ENCODE assay signal across 27 mouse cellular contexts in the genomic region with DNA sequence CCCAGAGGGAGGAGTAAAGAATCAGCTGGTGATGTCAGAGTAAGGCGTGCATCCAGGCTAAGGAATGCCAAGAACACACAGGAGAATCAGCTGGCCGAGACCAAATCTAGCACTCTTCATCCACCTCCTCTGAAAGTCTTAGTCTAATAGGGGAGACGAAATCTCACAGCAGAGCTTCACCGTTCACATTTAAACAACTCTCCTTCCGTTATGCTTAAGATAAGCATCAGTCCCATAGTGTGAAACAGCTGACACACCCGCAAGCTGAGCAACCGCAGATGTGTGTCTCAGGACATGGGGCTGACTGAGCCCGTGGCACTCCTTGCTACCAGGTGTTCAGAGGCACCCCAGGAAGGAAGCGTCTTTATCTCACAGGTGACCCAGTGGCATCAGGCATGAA. TPM values are rescaled to one million over a fixed set of nuclear protein-coding genes. Genes with fewer than 3 reads are reported as not detected.
DNase-seq lines count a peak whose midpoint lies in the region; ATAC-seq and TF ChIP-seq lines count a peak whose summit lies in the region.
"Had no signal": no experiment of that assay in that cellular context is flagged by ENCODE, and none has a peak within 500 bp of the region (broad histone marks: within the 10 kb centered on the region; RNA-seq: fewer than 3 reads in every experiment).

No protein-coding gene starts in this region.

- no peaks in the 10 kb centered on the region for H3K36me3 ChIP-seq in stomach, postnatal 0 days (ENCODE audit: control insufficient read depth, insufficient read depth, low read length)
- H3K36me3 ChIP-seq: heart, embryonic 13.5 days had no signal

- peak; percentile 75 for DNase-seq in heart, adult 11 months
- no peak for DNase-seq in heart, adult 9 months (ENCODE audit: low spot score in 2 of 2)
- peak; percentile 71 for DNase-seq in CD4-positive, CD25-positive, alpha-beta regulatory T cell, adult 2 months (ENCODE audit: low read depth, low spot score)
- peak; percentile 52 for DNase-seq in ZHBTc4 (ENCODE audit: low read depth, low spot score)
- peak; percentile 87 for DNase-seq in thymus, postnatal 0 days (ENCODE audit: low spot score)
- no peak for DNase-seq in kidney, adult 18-20 months
- no peak for DNase-seq in right cerebral cortex, postnatal 36 days (ENCODE audit: low spot score in 2 of 2)
- DNase-seq in stomach, postnatal 0 days (ENCODE audit: low spot score): no peak
- DNase-seq: adrenal gland, postnatal 14 days; cerebellum, adult 18-20 months; gastrocnemius, postnatal 14 days; kidney, postnatal 14 days; lung, embryonic 14.5 days; spleen, adult 18-20 months had no signal

- no peak for TF ChIP-seq EP300 in stomach, postnatal 0 days (optimal IDR thresholded peaks at IDR 0.05)

- 59% methylated on average over 9 of the region's 9 CpGs for WGBS in stomach, postnatal 0 days

- H3K9me3 ChIP-seq in stomach, postnatal 0 days (ENCODE audit: control insufficient read depth, low read length): no peaks in the 10 kb centered on the region
- H3K9me3 ChIP-seq: limb, embryonic 10.5 days; neural tube, embryonic 15.5 days had no signal

- H3K4me3 ChIP-seq in stomach, postnatal 0 days (ENCODE audit: low read depth, low read length): no peak overlapping the region
- H3K4me3 ChIP-seq: heart, embryonic 13.5 days; left cerebral cortex, adult 2 months; limb, embryonic 10.5 days; midbrain, embryonic 12.5 days; neural tube, embryonic 15.5 days had no signal

- no peak for TF ChIP-seq CTCF in stomach, postnatal 0 days (IDR thresholded peaks at IDR 0.05; ENCODE audit: low read depth)

- H3K4me2 ChIP-seq in stomach, postnatal 0 days (replicated peaks; ENCODE audit: low read depth): no peak overlapping the region
- H3K4me2 ChIP-seq: heart, embryonic 13.5 days; hindbrain, embryonic 14.5 days; liver, embryonic 11.5 days; lung, embryonic 14.5 days; midbrain, embryonic 12.5 days; neural tube, embryonic 15.5 days had no signal

- no peaks in the 10 kb centered on the region for H3K4me1 ChIP-seq in stomach, postnatal 0 days (replicated peaks; ENCODE audit: control insufficient read depth, insufficient read depth)
- H3K4me1 ChIP-seq: neural tube, embryonic 15.5 days had no signal

- no peaks in the 10 kb centered on the region for H3K27me3 ChIP-seq in stomach, postnatal 0 days (ENCODE audit: control insufficient read depth, insufficient read depth, low read length)
- H3K27me3 ChIP-seq: heart, embryonic 13.5 days; midbrain, embryonic 12.5 days; neural tube, embryonic 15.5 days had no signal

- H3K9ac ChIP-seq in stomach, postnatal 0 days (ENCODE audit: low read length): no peak overlapping the region
- H3K9ac ChIP-seq: heart, embryonic 13.5 days; hindbrain, embryonic 14.5 days; lung, embryonic 14.5 days; midbrain, embryonic 12.5 days; neural tube, embryonic 15.5 days had no signal

- H3K27ac ChIP-seq in stomach, postnatal 0 days (replicated peaks): no peak overlapping the region
- H3K27ac ChIP-seq: heart, embryonic 13.5 days; hindbrain, embryonic 14.5 days; left cerebral cortex, adult 2 months; limb, embryonic 10.5 days; macrophage; midbrain, embryonic 12.5 days; neural tube, embryonic 15.5 days had no signal

- ATAC-seq in stomach, postnatal 0 days (ENCODE audit: low FRiP score, low TSS enrichment): no peak
- ATAC-seq: forebrain, embryonic 16.5 days; intestine, postnatal 0 days had no signal

RNA-seq across cellular contexts. Expression of gene Chst10, which starts 14.2 kb away (rescaled TPM):
- 24.0 and 25.5 TPM in 2 replicates for polyA plus RNA-seq in thymus, postnatal 0 days (2015; fragmentation: Nextera tagmentation; extraction: Ambion mirVana)
- 1.3 and 1.8 TPM in 2 replicates for polyA plus RNA-seq in stomach, postnatal 0 days (2015; fragmentation: Nextera tagmentation; extraction: Ambion mirVana)

RNA-seq across cellular contexts. Expression of gene Lonrf2, which starts 47.3 kb away (rescaled TPM):
- polyA plus RNA-seq in thymus, postnatal 0 days (2015; fragmentation: Nextera tagmentation; extraction: Ambion mirVana): 0.09 and 0.10 TPM in 2 replicates
- 0.46 and 0.54 TPM in 2 replicates for polyA plus RNA-seq in stomach, postnatal 0 days (2015; fragmentation: Nextera tagmentation; extraction: Ambion mirVana)
- polyA plus RNA-seq: macrophage had no signal

RNA-seq across cellular contexts. Expression of gene Nms, which starts 55.2 kb away (rescaled TPM):
- polyA plus RNA-seq in thymus, postnatal 0 days (2015; fragmentation: Nextera tagmentation; extraction: Ambion mirVana): 0.86 and 0.88 TPM in 2 replicates
- polyA plus RNA-seq in stomach, postnatal 0 days (2015; fragmentation: Nextera tagmentation; extraction: Ambion mirVana): not detected in 2 replicates
- polyA plus RNA-seq: embryonic facial prominence, embryonic 11.5 days; heart, embryonic 13.5 days; intestine, postnatal 0 days; limb, embryonic 10.5 days; liver, embryonic 11.5 days; lung, embryonic 14.5 days; macrophage; stomach, embryonic 14.5 days; urinary bladder, adult 2 months had no signal

Comparison
In these comparisons a context has a peak if more than half of its experiments do, and no peak if none do; other contexts are left out.
1. DNase-seq: peak in heart, adult 11 months (single experiment), CD4-positive, CD25-positive, alpha-beta regulatory T cell, adult 2 months (single experiment), ZHBTc4 (single experiment) and thymus, postnatal 0 days (single experiment); none in heart, adult 9 months (0 of 2), kidney, adult 18-20 months (single experiment), right cerebral cortex, postnatal 36 days (0 of 2) and stomach, postnatal 0 days (single experiment).